Mouse (Mus musculus): ENCODE data around the gene Usf1.

- TF ChIP-seq CTCF (IDR thresholded peaks at IDR 0.05; ENCODE audit: insufficient read depth, low read depth, low read length) (no peak), POLR2A (IDR thresholded peaks at IDR 0.05; ENCODE audit: insufficient read depth, low read depth, low read length) (no peak)
Observed at GRCm38 (mm10) chr1:171412001-171412441, 908 bp downstream of the Usf1 start.

Data from olfactory bulb, adult 2 months (tissue).